In genomic region chr15:77842047-77842843, GRCm38 (mm10) we compare ENCODE assay signal across 8 mouse cellular contexts. TPM values are rescaled to one million over a fixed set of nuclear protein-coding genes. Genes with fewer than 3 reads are reported as not detected.
DNase-seq lines count a peak whose midpoint lies in the region; ATAC-seq lines count a peak whose summit lies in the region.

Gene Myh9 (minus strand): TSS chr15:77842175.

- H3K4me3 ChIP-seq in heart, embryonic 10.5 days: peak within 1 kb of the TSS; percentile 76
- peak within 1 kb of the TSS; percentile 79 for H3K4me3 ChIP-seq in kidney, embryonic 15.5 days (replicated peaks)

- H3K27me3 ChIP-seq in heart, embryonic 10.5 days (ENCODE audit: insufficient read depth, poor library complexity, severe bottlenecking): no peaks in the 10 kb centered on the region
- no peaks in the 10 kb centered on the region for H3K27me3 ChIP-seq in kidney, embryonic 15.5 days

- H3K9me3 ChIP-seq in heart, embryonic 10.5 days: no peaks in the 10 kb centered on the region
- no peaks in the 10 kb centered on the region for H3K9me3 ChIP-seq in kidney, embryonic 15.5 days (replicated peaks)

- peak within 1 kb of the TSS; percentile 74 for H3K4me2 ChIP-seq in kidney, embryonic 15.5 days

- ATAC-seq in erythroblast, adult 5-6 weeks (replicated peaks; ENCODE audit: low FRiP score, poor library complexity, severe bottlenecking): peak; percentile 89
- peak; percentile 96 for ATAC-seq in kidney, embryonic 15.5 days (replicated peaks; ENCODE audit: low FRiP score)
- peak; percentile 78 for ATAC-seq in monocyte, adult 5-6 weeks (replicated peaks; ENCODE audit: insufficient number of reproducible peaks, low FRiP score, low TSS enrichment, poor library complexity, severe bottlenecking)

- peak; percentile 99 for DNase-seq in B cell, adult 2 months
- peak; percentile 100 for DNase-seq in brain, adult 2 months (ENCODE audit: low read depth, low spot score)
- DNase-seq in heart, embryonic 10.5 days (ENCODE audit: low spot score): peak; percentile 100
- DNase-seq in liver: peak; percentile 99
- peak; percentile 98 to 99 for DNase-seq in spleen, postnatal 4 days (ENCODE audit: low spot score in 2 of 2)

- WGBS in heart, embryonic 10.5 days: under 1% methylated on average over 46 of the region's 46 CpGs
- under 1% methylated on average over 42 of the region's 46 CpGs for WGBS in kidney, embryonic 15.5 days

- peak within 1 kb of the TSS; percentile 94 for H3K27ac ChIP-seq in heart, embryonic 10.5 days
- H3K27ac ChIP-seq in kidney, embryonic 15.5 days: peak within 1 kb of the TSS; percentile 98

- peak within 1 kb of the TSS; percentile 98 for H3K9ac ChIP-seq in kidney, embryonic 15.5 days

- H3K4me1 ChIP-seq in heart, embryonic 10.5 days: peaks cover 38% of the 10 kb centered on the region
- H3K4me1 ChIP-seq in kidney, embryonic 15.5 days: peaks cover 42% of the 10 kb centered on the region

- no peaks in the 10 kb centered on the region for H3K36me3 ChIP-seq in heart, embryonic 10.5 days
- no peaks in the 10 kb centered on the region for H3K36me3 ChIP-seq in kidney, embryonic 15.5 days

RNA-seq across cellular contexts. Expression of gene Myh9, which starts in this region (rescaled TPM):
- 105 and 110 TPM in 2 replicates for total RNA-seq in erythroblast, adult 5-6 weeks (2015; ENCODE audit: low replicate concordance)
- 158 and 246 TPM in 2 replicates for total RNA-seq in erythroblast, adult 5-6 weeks (2017; ENCODE audit: low replicate concordance)
- 34.5 and 37.5 TPM in 2 replicates for polyA plus RNA-seq in heart, embryonic 10.5 days (2016; fragmentation: Nextera tagmentation; extraction: Ambion mirVana)
- polyA plus RNA-seq in kidney, embryonic 15.5 days (2015; fragmentation: Nextera tagmentation; extraction: Ambion mirVana): 56.2 and 60.2 TPM in 2 replicates
- 908 to 1,221 TPM (median 925 TPM) in 3 replicates for total RNA-seq in monocyte, adult 5-6 weeks (2017)

Comparison
In these comparisons a context has a peak if more than half of its experiments do, and no peak if none do; other contexts are left out.
1. Peak in every context shown above with its lines: DNase-seq, ATAC-seq, H3K4me3 ChIP-seq and H3K27ac ChIP-seq.